Mouse (Mus musculus) frontal cortex, postnatal 10 days (tissue): ENCODE measurements around the gene Dnase2a.

Experiments
- DNase-seq, 2 experiments: peaks; one replicate each; pipeline ENCODE4 v3.0.0; 2022; ENCODE audit warnings: low spot score in 2 of 2, mixed read lengths in 1 of 2

Gene Dnase2a

GRCm38 (mm10) chr8:84970135-84970790, 61.9 kb downstream of the Dnase2a start:
- no peak for DNase-seq

- DNase-seq = no peak
These were observed 62.6 kb downstream of the Dnase2a start for GRCm38 (mm10) chr8:84970913-84971312.
